Mouse (Mus musculus) cortical plate, adult 2 months (tissue): ENCODE data around the gene Vps4b. TPM values are rescaled to one million over a fixed set of nuclear protein-coding genes. Genes with fewer than 3 reads are reported as not detected.
"Not testable (repeated sequence)": the region's sequence is repeated elsewhere in the genome, so short reads cannot be mapped to it uniquely, and the experiment has no call there.

Experiments
- H3K27ac ChIP-seq: fragments of 200-500 bp; 2 replicates; pipeline ENCODE4 v1.5.1; 2012; ENCODE audit warnings: low read length, control low read depth, inconsistent platforms; ENCODE audit not compliant: insufficient read depth
- H3K4me1 ChIP-seq: fragments of 200-500 bp; 2 replicates; pipeline ENCODE4 v1.6.1; 2011; ENCODE audit warnings: low read length; ENCODE audit not compliant: control insufficient read depth, insufficient read depth
- H3K4me3 ChIP-seq: fragments of 200-500 bp; 2 replicates; pipeline ENCODE4 v1.5.1; 2011; ENCODE audit warnings: mild to moderate bottlenecking, low read length, control low read depth; ENCODE audit not compliant: insufficient read depth
- CTCF ChIP-seq: fragments of 200-500 bp; IDR thresholded peaks from 2 replicates; pipeline ENCODE4 v1.5.1; 2011; ENCODE audit warnings: mild to moderate bottlenecking, control low read depth, low read length; ENCODE audit not compliant: insufficient read depth; ENCODE audit errors: extremely low read depth
- POLR2A ChIP-seq: fragments of 200-500 bp; IDR thresholded peaks from 2 replicates; pipeline ENCODE4 v1.6.1; 2011; ENCODE audit warnings: mild to moderate bottlenecking, low read length, control low read depth; ENCODE audit not compliant: insufficient read depth; ENCODE audit errors: extremely low read depth
- polyA plus RNA-seq: library from polyadenylated mRNA; depleted of rRNA; stranded (reverse); fragments of >200 nt; gene quantifications from 2 replicates; pipeline ENCODE4 v1.2.3, GENCODE M21; 2012; rRNA removed

Vps4b gene
- polyA plus RNA-seq, 1 experiment = 23.6 TPM

DNA sequence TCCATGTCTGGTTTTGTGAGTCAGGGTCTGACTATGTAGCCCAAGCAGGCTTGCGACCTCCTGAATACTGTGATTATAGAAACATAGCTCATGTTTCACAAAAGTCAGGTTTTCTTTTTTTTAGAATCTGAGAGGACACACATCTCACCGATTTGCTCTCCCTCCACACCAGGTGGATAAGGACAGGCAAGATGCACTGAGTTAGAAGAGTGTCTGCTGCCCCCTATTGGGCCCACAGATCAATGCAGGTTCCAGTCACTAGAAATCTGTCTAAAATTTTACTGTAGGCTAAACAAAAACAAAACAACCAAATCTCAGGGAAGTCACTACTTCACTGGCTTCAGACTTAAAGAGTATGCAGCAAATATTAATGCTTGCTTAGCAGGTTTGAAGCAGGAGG is 60.9 kb downstream of the Vps4b start:
- no peak overlapping the region for H3K27ac ChIP-seq
- H3K4me3 ChIP-seq = no peak overlapping the region
- H3K4me1 ChIP-seq = no peaks in the 10 kb centered on the region
- TF ChIP-seq POLR2A (no peak), CTCF (peak; percentile 72)

DNA sequence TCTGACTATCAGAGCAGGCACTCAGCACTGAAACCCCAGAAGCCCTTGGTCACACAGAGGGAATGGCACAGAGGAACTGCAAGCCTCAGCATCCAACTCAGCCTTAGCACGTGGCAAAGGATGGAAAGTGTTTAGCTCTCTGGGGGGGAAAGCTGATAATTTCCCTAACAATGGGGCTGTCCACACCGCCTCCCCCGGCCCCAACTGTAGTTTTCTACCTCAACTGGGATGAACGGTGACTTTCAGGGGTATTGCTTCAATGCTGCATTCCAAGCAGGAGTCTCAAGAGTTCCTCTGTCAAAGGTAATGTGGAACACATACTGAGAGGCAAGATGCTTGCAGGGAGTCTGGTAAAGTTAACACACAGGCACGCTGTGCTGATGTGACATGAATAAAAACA is 74.5 kb downstream of the Vps4b start:
- Histone ChIP-seq H3K27ac (no peak overlapping the region), H3K4me3 (no peak overlapping the region), H3K4me1 (no peaks in the 10 kb centered on the region)
- no peak for TF ChIP-seq POLR2A
- TF ChIP-seq CTCF = no peak

DNA sequence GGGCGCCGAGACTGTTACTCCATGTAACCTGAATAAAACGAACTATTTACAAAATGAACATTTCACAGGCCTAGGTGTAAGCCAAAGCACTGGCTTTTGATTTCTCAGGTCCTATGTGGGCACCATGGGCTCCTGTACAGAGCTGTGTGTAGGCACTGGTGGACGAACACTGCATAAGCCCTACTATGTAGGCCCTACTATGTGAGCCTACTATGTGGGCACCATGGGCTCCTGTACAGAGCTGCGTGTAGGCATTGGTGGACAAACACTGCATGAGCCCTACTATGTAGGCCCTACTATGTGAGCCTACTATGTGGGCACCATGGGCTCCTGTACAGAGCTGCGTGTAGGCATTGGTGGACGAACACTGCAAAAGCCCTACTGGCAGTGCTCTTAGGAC is 78.8 kb downstream of the Vps4b start:
- not testable (repeated sequence) for H3K27ac ChIP-seq, H3K4me1 ChIP-seq, H3K4me3 ChIP-seq

DNA sequence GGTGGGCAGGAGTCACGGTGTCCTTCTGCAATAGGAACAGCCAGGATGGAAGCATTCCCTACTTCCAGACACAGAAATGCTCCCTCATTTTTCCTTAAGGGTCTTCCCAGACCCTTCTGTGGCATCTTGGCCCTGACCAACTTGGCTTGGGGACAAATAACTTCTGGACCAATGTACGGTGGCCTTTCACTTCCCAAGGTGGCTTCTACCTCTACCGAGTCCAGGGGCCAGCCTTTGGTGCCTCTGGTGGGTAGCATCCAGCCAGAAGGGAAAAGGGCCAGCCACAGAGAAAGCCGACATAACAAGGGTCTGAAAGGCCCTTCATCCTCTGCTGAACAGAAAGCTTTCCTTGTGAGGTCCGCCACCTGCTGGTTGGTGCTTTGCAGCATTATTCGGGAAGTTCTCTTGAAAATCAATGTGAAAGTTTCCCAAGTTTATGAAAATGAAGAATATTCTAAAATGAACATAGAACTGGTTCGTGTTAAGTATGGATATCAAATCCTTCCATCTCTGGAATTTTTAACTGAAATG is 79.4 kb downstream of the Vps4b start:
- Histone ChIP-seq H3K4me1 (0 out of 2 replicates have a peak, but pooled peaks cover 1% of the 10 kb centered on the region), H3K4me3 (no peak overlapping the region), H3K27ac (no peak overlapping the region)
- peak; percentile 92 for TF ChIP-seq CTCF
- no peak for TF ChIP-seq POLR2A

DNA sequence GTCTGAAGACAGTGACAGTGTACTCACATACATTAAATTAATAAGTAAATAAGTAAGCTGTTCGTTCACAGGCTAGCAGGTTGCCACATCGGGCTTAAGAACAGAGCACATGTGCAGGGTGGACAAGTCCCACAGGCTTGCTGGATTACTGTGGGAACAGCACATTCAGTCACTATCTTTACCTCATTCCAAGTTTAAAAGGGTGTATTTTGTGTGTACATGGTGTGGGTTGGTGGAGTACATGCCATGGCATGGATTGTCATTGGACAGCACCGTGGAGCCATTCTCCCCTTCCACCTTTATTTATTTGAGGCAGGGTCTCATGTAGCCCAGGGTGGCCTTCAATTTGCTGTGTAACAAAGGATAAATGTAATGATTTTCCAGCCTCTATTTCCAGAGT is 80.4 kb downstream of the Vps4b start:
- no peak overlapping the region for H3K4me3 ChIP-seq
- TF ChIP-seq CTCF (0 out of 2 replicates have a peak, but pooled peaks have one; percentile 0), POLR2A (no peak)
- 0 out of 2 replicates have a peak, but pooled peaks cover 1% of the 10 kb centered on the region for H3K4me1 ChIP-seq
- H3K27ac ChIP-seq = no peak overlapping the region

DNA sequence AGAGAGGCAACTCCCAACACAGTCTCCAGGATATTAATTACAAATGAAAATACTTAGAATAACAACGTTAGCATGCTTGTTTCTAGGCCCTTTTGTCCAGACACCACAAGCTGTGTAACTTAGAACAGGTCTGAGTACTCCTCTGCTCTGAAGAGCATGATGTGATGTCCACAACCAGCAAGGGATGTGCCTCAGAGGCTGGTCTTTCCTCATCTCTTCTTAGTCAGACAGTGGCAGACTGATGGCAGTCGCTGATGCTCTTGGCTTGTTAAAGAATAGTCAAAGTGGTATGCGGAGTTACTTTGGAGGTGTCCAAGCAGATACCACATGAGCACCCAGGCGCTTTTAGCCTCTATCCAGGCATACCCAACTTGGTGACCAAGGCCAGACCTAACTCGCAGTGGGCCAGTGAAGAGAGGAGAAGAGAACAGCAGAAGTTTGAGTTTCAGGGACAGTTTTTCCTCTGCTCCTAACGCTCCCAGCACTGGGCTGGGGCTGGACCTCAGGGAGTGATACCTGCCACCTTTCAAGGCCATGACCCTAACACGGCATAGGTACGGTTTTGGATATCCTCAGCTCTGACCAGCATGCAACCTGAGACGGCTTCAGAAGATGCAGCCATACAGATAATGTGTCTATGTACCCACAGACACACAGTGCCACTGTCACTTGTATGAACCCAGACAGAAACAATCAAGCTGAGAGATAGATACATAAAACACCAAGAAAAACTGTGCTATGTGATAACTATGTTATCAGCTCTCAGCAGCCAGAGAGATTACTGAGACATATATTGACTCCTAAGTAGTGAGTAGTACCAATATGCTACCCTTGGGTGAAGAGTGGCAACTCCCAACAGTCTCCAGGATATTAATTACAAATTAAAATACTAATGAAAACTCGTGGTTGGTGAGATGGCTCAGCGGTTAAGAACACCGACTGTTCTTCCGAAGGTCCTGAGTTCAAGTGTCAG is 81.1 kb downstream of the Vps4b start:
- Histone ChIP-seq H3K4me1 (0 out of 2 replicates have a peak, but pooled peaks cover 1% of the 10 kb centered on the region), H3K27ac (no peak overlapping the region), H3K4me3 (no peak overlapping the region; the same call in 1 of the 2 replicates)
- no peak for TF ChIP-seq CTCF
- TF ChIP-seq POLR2A = no peak

DNA sequence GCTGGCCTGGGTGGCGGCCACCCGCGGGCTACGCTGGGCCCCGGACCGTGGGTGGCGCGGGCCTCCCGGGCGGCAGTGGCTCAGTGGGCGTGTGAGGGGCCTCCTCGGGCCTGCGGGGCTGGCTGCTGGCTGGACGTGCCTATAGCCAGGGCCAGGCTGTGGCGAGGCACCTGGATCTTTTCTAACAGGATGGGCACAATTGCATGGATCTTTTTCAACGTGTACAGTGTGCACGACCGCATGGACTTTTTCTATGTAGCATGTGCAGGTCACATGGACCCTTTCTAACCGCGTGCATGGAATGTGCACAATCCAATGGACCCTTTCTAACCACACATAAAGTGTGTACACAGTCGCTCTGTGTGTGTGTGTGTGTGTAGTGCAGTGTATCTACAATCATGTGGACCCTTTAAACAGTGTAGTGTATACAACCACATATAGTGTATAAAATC is 82.0 kb downstream of the Vps4b start:
- Histone ChIP-seq H3K27ac (no peak overlapping the region), H3K4me3 (peak overlapping the region; percentile 77), H3K4me1 (0 out of 2 replicates have a peak, but pooled peaks cover 1% of the 10 kb centered on the region)
- no peak for TF ChIP-seq CTCF
- TF ChIP-seq POLR2A = no peak

Other genes starting within 250 kb of the Vps4b start
- gene Bcl2, start 82.5 kb downstream of the Vps4b start, polyA plus RNA-seq = 4.5 and 4.7 TPM in 2 replicates
- gene Kdsr, start 37.0 kb downstream of the Vps4b start, polyA plus RNA-seq = 18.7 and 20.5 TPM in 2 replicates
- 0.08 and 0.13 TPM in 2 replicates for gene Serpinb5, start 64.4 kb upstream of the Vps4b start, polyA plus RNA-seq
- not detected in 2 replicates for gene Serpinb12, start 137.7 kb upstream of the Vps4b start, polyA plus RNA-seq
- gene Serpinb13, start 184.3 kb upstream of the Vps4b start, polyA plus RNA-seq = not detected in 2 replicates